Mouse (Mus musculus) adipocyte (in vitro differentiated cells): ENCODE results near the gene Higd1b.

Experiments used
- DNase-seq: peaks from one replicate; pipeline ENCODE4 v3.0.0-alpha.2; 2016; ENCODE audit warnings: low spot score

Higd1b gene

GRCm38 (mm10) chr11:102838126-102838525 lies 2.5 kb downstream of the Higd1b start:
- DNase-seq: peak; percentile 76

- DNase-seq: no peak
Measured at GRCm38 (mm10) chr11:102838616-102839150, 3.0 kb downstream of the Higd1b start.

- no peak for DNase-seq
Measured at GRCm38 (mm10) chr11:102845926-102846325, 10.3 kb downstream of the Higd1b start.

- peak; percentile 67 for DNase-seq
Measured at GRCm38 (mm10) chr11:102851883-102852282, 16.2 kb downstream of the Higd1b start.

GRCm38 (mm10) chr11:102853760-102854159 lies 18.1 kb downstream of the Higd1b start:
- no peak for DNase-seq

GRCm38 (mm10) chr11:102855941-102856340 lies 20.3 kb downstream of the Higd1b start:
- no peak for DNase-seq

- DNase-seq: no peak
Measured at GRCm38 (mm10) chr11:102858951-102859350, 23.3 kb downstream of the Higd1b start.

GRCm38 (mm10) chr11:102859933-102860332 lies 24.3 kb downstream of the Higd1b start:
- no peak for DNase-seq

GRCm38 (mm10) chr11:102864272-102864671 lies 28.6 kb downstream of the Higd1b start:
- peak; percentile 87 for DNase-seq

- no peak for DNase-seq
Measured at GRCm38 (mm10) chr11:102874801-102875334, 39.2 kb downstream of the Higd1b start.

GRCm38 (mm10) chr11:102879558-102879957 lies 43.9 kb downstream of the Higd1b start:
- DNase-seq: no peak

GRCm38 (mm10) chr11:102880585-102881313 lies 45.1 kb downstream of the Higd1b start, which contains the start of the genes Eftud2 and Ccdc103:
TSS of gene Eftud2 (minus strand) at chr11:102880985.
TSS of gene Ccdc103 (plus strand) at chr11:102881204.
- DNase-seq: peak; percentile 95

- no peak for DNase-seq
Measured at GRCm38 (mm10) chr11:102881314-102882198, 45.9 kb downstream of the Higd1b start.

- no peak for DNase-seq
Measured at GRCm38 (mm10) chr11:102884616-102885219, 49.1 kb downstream of the Higd1b start, which contains the start of gene Fam187a. TSS of gene Fam187a (plus strand) at chr11:102885169.

GRCm38 (mm10) chr11:102887433-102887832 lies 51.8 kb downstream of the Higd1b start:
- no peak for DNase-seq
